8 mouse cellular contexts compared by ENCODE assay signal in the genomic region with DNA sequence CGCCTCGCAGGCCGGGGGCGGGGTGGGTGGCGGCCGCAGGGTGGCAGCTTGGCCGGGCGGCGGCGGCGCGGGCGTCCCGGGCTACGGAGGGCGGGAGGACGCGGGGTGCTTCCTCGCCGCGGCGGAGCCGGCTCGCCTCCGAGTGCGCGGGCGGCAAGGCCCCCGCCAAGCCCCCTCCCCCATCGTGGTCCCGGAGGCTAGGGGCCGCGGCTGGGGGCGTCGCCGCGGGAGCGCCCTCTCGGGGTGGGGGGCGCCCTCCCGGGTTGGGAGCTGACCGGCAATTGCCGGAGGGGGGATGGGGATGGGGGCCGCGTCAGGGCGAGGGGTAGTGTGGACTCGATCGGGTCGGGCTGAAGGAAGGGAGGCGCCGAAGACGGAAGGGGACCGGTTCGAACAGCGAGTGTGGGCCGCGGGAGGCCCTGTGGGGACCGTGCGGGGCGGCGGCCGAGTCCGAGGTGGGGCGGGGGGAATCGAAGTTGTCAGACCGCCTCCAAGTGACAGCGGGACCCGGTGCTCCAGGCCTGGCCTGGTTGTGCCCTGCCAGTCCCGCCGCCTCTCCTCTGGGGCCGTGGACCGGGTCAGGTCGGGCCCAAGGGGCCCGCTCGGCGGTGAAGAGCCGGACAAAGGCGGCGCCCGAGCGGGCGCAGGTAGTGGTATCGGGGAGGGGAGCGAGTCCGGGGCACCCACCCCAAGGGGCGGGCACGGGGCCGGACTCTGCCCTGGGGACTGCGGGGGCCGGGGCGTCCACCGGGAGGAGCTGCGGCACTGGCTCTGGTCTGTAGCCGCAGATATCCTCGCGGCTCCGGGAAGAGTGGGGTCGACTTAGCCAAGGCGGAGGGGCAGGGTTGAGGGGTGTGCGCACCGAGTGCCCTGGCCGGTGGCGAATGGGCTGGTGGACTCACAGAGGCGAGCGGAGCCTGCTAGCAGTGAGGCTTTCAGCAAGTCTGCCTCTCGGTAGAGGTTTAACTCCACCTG. TPM values are rescaled to one million over a fixed set of nuclear protein-coding genes. Genes with fewer than 3 reads are reported as not detected.
DNase-seq lines count a peak whose midpoint lies in the region; ATAC-seq and TF ChIP-seq lines count a peak whose summit lies in the region.

No protein-coding gene starts in this region.

- H3K27ac ChIP-seq in bone marrow, adult 2 months (ENCODE audit: control insufficient read depth, insufficient read depth, low read depth, low read length, poor library complexity), result peak overlapping the region; percentile 77; the same call in 1 of the 2 replicates
- peak overlapping the region; percentile 77 for H3K27ac ChIP-seq in forebrain, embryonic 14.5 days (ENCODE audit: low read depth, low read length)
- peak overlapping the region; percentile 89 for H3K27ac ChIP-seq in hindbrain, embryonic 14.5 days
- H3K27ac ChIP-seq in liver, adult 2 months (replicated peaks; ENCODE audit: insufficient read depth, low read depth, low read length), result no peak overlapping the region; the same call in 1 of the 2 replicates
- H3K27ac ChIP-seq in midbrain, postnatal 0 days (ENCODE audit: low read depth, low read length), result peak overlapping the region; percentile 78
- H3K27ac ChIP-seq in thymus, adult 2 months (ENCODE audit: control insufficient read depth, insufficient read depth, low read length), result no peak overlapping the region

- peak overlapping the region; percentile 88 for H3K9ac ChIP-seq in forebrain, embryonic 14.5 days (ENCODE audit: low read length)
- peak overlapping the region; percentile 86 for H3K9ac ChIP-seq in hindbrain, embryonic 14.5 days
- H3K9ac ChIP-seq in liver, adult 2 months (ENCODE audit: low read depth, low read length), result peak overlapping the region; percentile 97
- H3K9ac ChIP-seq in midbrain, postnatal 0 days (replicated peaks; ENCODE audit: low read length, poor library complexity, severe bottlenecking), result peak overlapping the region; percentile 92

- no peak for TF ChIP-seq CTCF in bone marrow, adult 2 months (IDR thresholded peaks at IDR 0.05; ENCODE audit: control insufficient read depth, insufficient read depth, low read length)
- peak; percentile 41 for TF ChIP-seq CTCF in liver, adult 2 months (IDR thresholded peaks at IDR 0.05; ENCODE audit: low read depth, low read length)
- peak; percentile 42 for TF ChIP-seq CTCF in midbrain, postnatal 0 days (IDR thresholded peaks at IDR 0.05)
- no peak for TF ChIP-seq CTCF in thymus, adult 2 months (IDR thresholded peaks at IDR 0.05; ENCODE audit: borderline replicate concordance, control insufficient read depth, extremely low read depth, insufficient read depth, low read length, poor library complexity)

- peaks cover 4% of the 10 kb centered on the region; the same call in 1 of the 2 replicates for H3K4me1 ChIP-seq in bone marrow, adult 2 months (ENCODE audit: control insufficient read depth, insufficient read depth, low read length)
- H3K4me1 ChIP-seq in forebrain, embryonic 14.5 days (ENCODE audit: control insufficient read depth, insufficient read depth, low read length), result peaks cover 29% of the 10 kb centered on the region
- H3K4me1 ChIP-seq in hindbrain, embryonic 14.5 days (replicated peaks; ENCODE audit: control insufficient read depth, insufficient read depth, low read length), result peaks cover 49% of the 10 kb centered on the region
- H3K4me1 ChIP-seq in liver, adult 2 months (ENCODE audit: control insufficient read depth, insufficient read depth, low read length), result peaks cover 6% of the 10 kb centered on the region
- peaks cover 24% of the 10 kb centered on the region for H3K4me1 ChIP-seq in midbrain, postnatal 0 days (ENCODE audit: insufficient read depth, low read length)
- H3K4me1 ChIP-seq in thymus, adult 2 months (replicated peaks; ENCODE audit: control insufficient read depth, insufficient read depth, low read length), result peaks cover 35% of the 10 kb centered on the region

- no peaks in the 10 kb centered on the region for H3K9me3 ChIP-seq in forebrain, embryonic 14.5 days (replicated peaks; ENCODE audit: control insufficient read depth, low read length)
- H3K9me3 ChIP-seq in hindbrain, embryonic 14.5 days (ENCODE audit: control insufficient read depth, low read length), result no peaks in the 10 kb centered on the region
- H3K9me3 ChIP-seq in midbrain, postnatal 0 days (ENCODE audit: low read length), result no peaks in the 10 kb centered on the region

- no peaks in the 10 kb centered on the region for H3K36me3 ChIP-seq in forebrain, embryonic 14.5 days (ENCODE audit: control insufficient read depth, insufficient read depth, low read length)
- H3K36me3 ChIP-seq in hindbrain, embryonic 14.5 days (replicated peaks; ENCODE audit: control insufficient read depth, insufficient read depth), result no peaks in the 10 kb centered on the region
- H3K36me3 ChIP-seq in liver, adult 2 months (ENCODE audit: control insufficient read depth, insufficient read depth, low read length), result no peaks in the 10 kb centered on the region
- H3K36me3 ChIP-seq in midbrain, postnatal 0 days (ENCODE audit: insufficient read depth, low read length), result no peaks in the 10 kb centered on the region
- no peaks in the 10 kb centered on the region for H3K36me3 ChIP-seq in thymus, adult 2 months (ENCODE audit: control insufficient read depth, insufficient read depth, low read length)

- H3K79me2 ChIP-seq in liver, adult 2 months (ENCODE audit: control insufficient read depth, insufficient read depth, low read length), result peaks cover 22% of the 10 kb centered on the region; the same call in 1 of the 2 replicates

- peaks cover 30% of the 10 kb centered on the region for H3K27me3 ChIP-seq in forebrain, embryonic 14.5 days (replicated peaks; ENCODE audit: control insufficient read depth, insufficient read depth, low read length)
- H3K27me3 ChIP-seq in hindbrain, embryonic 14.5 days (ENCODE audit: control insufficient read depth, insufficient read depth, low read length), result peaks cover 34% of the 10 kb centered on the region
- 0 out of 2 replicates have a peak, but pooled peaks cover 3% of the 10 kb centered on the region for H3K27me3 ChIP-seq in liver, adult 2 months (ENCODE audit: control insufficient read depth, insufficient read depth, low read length)
- peaks cover 28% of the 10 kb centered on the region for H3K27me3 ChIP-seq in midbrain, postnatal 0 days (ENCODE audit: insufficient read depth, low read length)
- peaks cover 32% of the 10 kb centered on the region for H3K27me3 ChIP-seq in thymus, adult 2 months (ENCODE audit: control insufficient read depth, insufficient read depth, low read length)

- 1% methylated on average over 102 of the region's 106 CpGs for WGBS in bone marrow, adult 2 months
- under 1% methylated on average over 56 of the region's 106 CpGs for WGBS in forebrain, embryonic 14.5 days
- under 1% methylated on average over 86 of the region's 106 CpGs for WGBS in hindbrain, embryonic 14.5 days
- WGBS in liver, adult 2 months, result 1% methylated on average over 103 of the region's 106 CpGs
- under 1% methylated on average over 65 of the region's 106 CpGs for WGBS in midbrain, postnatal 0 days
- WGBS in thymus, adult 2 months, result 2% methylated on average over 100 of the region's 106 CpGs

- ATAC-seq in forebrain, embryonic 14.5 days, result peak; percentile 11; the same call in 1 of the 2 replicates
- peak; percentile 16; the same call in 1 of the 2 replicates for ATAC-seq in hindbrain, embryonic 14.5 days (ENCODE audit: low FRiP score)
- ATAC-seq in midbrain, postnatal 0 days (ENCODE audit: low FRiP score), result peak; percentile 28

- DNase-seq in layer of hippocampus, postnatal 10 days (ENCODE audit: low spot score in 2 of 2), result peak; percentile 55 to 61
- no peak for DNase-seq in layer of hippocampus, adult 8-10 months (ENCODE audit: low spot score in 2 of 2)
- peak; percentile 48 for DNase-seq in forebrain, embryonic 14.5 days (ENCODE audit: low spot score)
- no peak for DNase-seq in hindbrain, embryonic 14.5 days (ENCODE audit: low spot score)
- DNase-seq in liver, adult 2 months (ENCODE audit: extremely low read depth, low read depth, low spot score), result no peak
- peak; percentile 42 for DNase-seq in midbrain, postnatal 0 days (ENCODE audit: low spot score)
- DNase-seq in thymus, adult 2 months, result peak; percentile 45

- TF ChIP-seq POLR2A in bone marrow, adult 2 months (IDR thresholded peaks at IDR 0.05; ENCODE audit: borderline replicate concordance, control insufficient read depth, low read depth, low read length), result no peak
- no peak for TF ChIP-seq POLR2A in liver, adult 2 months (IDR thresholded peaks at IDR 0.05; ENCODE audit: extremely low read depth, insufficient read depth, low read length)
- TF ChIP-seq POLR2A in thymus, adult 2 months (IDR thresholded peaks at IDR 0.05; ENCODE audit: control insufficient read depth, extremely low read depth, insufficient read depth, low read length, poor library complexity), result no peak

- peak overlapping the region; percentile 85 for H3K4me3 ChIP-seq in bone marrow, adult 2 months (replicated peaks; ENCODE audit: control insufficient read depth, low read depth, low read length)
- peak overlapping the region; percentile 90 for H3K4me3 ChIP-seq in forebrain, embryonic 14.5 days (ENCODE audit: low read depth, low read length)
- peak overlapping the region; percentile 90 for H3K4me3 ChIP-seq in hindbrain, embryonic 14.5 days (replicated peaks; ENCODE audit: low read length)
- peak overlapping the region; percentile 88 for H3K4me3 ChIP-seq in liver, adult 2 months (ENCODE audit: insufficient read depth, low read depth, low read length)
- H3K4me3 ChIP-seq in midbrain, postnatal 0 days (ENCODE audit: low read depth, low read length), result peak overlapping the region; percentile 92
- peak overlapping the region; percentile 98 for H3K4me3 ChIP-seq in thymus, adult 2 months (ENCODE audit: control insufficient read depth, insufficient read depth, low read length)

- H3K4me2 ChIP-seq in forebrain, embryonic 14.5 days (ENCODE audit: low read length), result peak overlapping the region; percentile 99
- peak overlapping the region; percentile 96 for H3K4me2 ChIP-seq in hindbrain, embryonic 14.5 days (replicated peaks)
- peak overlapping the region; percentile 95 for H3K4me2 ChIP-seq in midbrain, postnatal 0 days (ENCODE audit: low read depth, low read length, poor library complexity, severe bottlenecking)

RNA-seq across cellular contexts. Expression of a gene that starts 2.2 kb away (rescaled TPM):
- total RNA-seq in layer of hippocampus, postnatal 10 days (2021), result 10 to 100 TPM; 36.6 to 43.1 TPM
- total RNA-seq in layer of hippocampus, adult 8-10 months (2022), result 10 to 100 TPM; 48.8 to 57.2 (median 54.9) TPM
- polyA plus RNA-seq in bone marrow, adult 2 months (2011; ENCODE audit: insufficient read depth, insufficient read length, low replicate concordance, missing spikeins), result 6.6 and 8.7 TPM in 2 replicates
- 2.0 and 2.1 TPM in 2 replicates for polyA plus RNA-seq in forebrain, embryonic 14.5 days (2014; fragmentation: Nextera tagmentation; extraction: Ambion mirVana)
- polyA plus RNA-seq in hindbrain, embryonic 14.5 days (2014; fragmentation: Nextera tagmentation; extraction: Ambion mirVana), result 2.0 and 2.7 TPM in 2 replicates
- total RNA-seq in liver, adult 2 months (2014; rRNA removed), result 2.3 and 3.1 TPM in 2 replicates
- 5.8 and 6.3 TPM in 2 replicates for polyA plus RNA-seq in liver, adult 2 months (2012; rRNA removed)
- 22.0 and 28.6 TPM in 2 replicates for total RNA-seq in midbrain, postnatal 0 days (2014; rRNA removed)
- polyA plus RNA-seq in midbrain, postnatal 0 days (2015; fragmentation: Nextera tagmentation; extraction: Ambion mirVana), result 6.1 and 6.6 TPM in 2 replicates
- 38.7 and 40.0 TPM in 2 replicates for polyA plus RNA-seq in thymus, adult 2 months (2012; rRNA removed)

RNA-seq across cellular contexts. Expression of a gene that starts 24.0 kb away (rescaled TPM):
- 1 to 10 TPM; 2.5 to 3.5 TPM for total RNA-seq in layer of hippocampus, postnatal 10 days (2021)
- total RNA-seq in layer of hippocampus, adult 8-10 months (2022), result 1 to 10 TPM; 3.5 to 4.3 (median 3.8) TPM
- polyA plus RNA-seq in bone marrow, adult 2 months (2011; ENCODE audit: insufficient read depth, insufficient read length, low replicate concordance, missing spikeins), result 1.1 and 2.3 TPM in 2 replicates
- polyA plus RNA-seq in forebrain, embryonic 14.5 days (2014; fragmentation: Nextera tagmentation; extraction: Ambion mirVana), result 7.1 and 7.4 TPM in 2 replicates
- 7.7 and 8.7 TPM in 2 replicates for polyA plus RNA-seq in hindbrain, embryonic 14.5 days (2014; fragmentation: Nextera tagmentation; extraction: Ambion mirVana)
- total RNA-seq in liver, adult 2 months (2014; rRNA removed), result 0.55 and 1.2 TPM in 2 replicates
- polyA plus RNA-seq in liver, adult 2 months (2012; rRNA removed), result 1.8 and 2.0 TPM in 2 replicates
- total RNA-seq in midbrain, postnatal 0 days (2014; rRNA removed), result 4.9 TPM in 2 replicates
- 3.0 and 3.1 TPM in 2 replicates for polyA plus RNA-seq in midbrain, postnatal 0 days (2015; fragmentation: Nextera tagmentation; extraction: Ambion mirVana)
- 9.0 and 10.3 TPM in 2 replicates for polyA plus RNA-seq in thymus, adult 2 months (2012; rRNA removed)

RNA-seq across cellular contexts. Expression of a gene that starts 40.6 kb away (rescaled TPM):
- total RNA-seq in layer of hippocampus, postnatal 10 days (2021), result 100 to 1,000 TPM in 1 of 2 experiments, 10 to 100 TPM in 1; 76.5 to 102 TPM
- 100 to 1,000 TPM in 3 of 4 experiments, 10 to 100 TPM in 1; 98.7 to 127 (median 107) TPM for total RNA-seq in layer of hippocampus, adult 8-10 months (2022)
- polyA plus RNA-seq in bone marrow, adult 2 months (2011; ENCODE audit: insufficient read depth, insufficient read length, low replicate concordance, missing spikeins), result 16.0 and 19.9 TPM in 2 replicates
- 39.6 and 45.1 TPM in 2 replicates for polyA plus RNA-seq in forebrain, embryonic 14.5 days (2014; fragmentation: Nextera tagmentation; extraction: Ambion mirVana)
- 36.4 and 38.1 TPM in 2 replicates for polyA plus RNA-seq in hindbrain, embryonic 14.5 days (2014; fragmentation: Nextera tagmentation; extraction: Ambion mirVana)
- total RNA-seq in liver, adult 2 months (2014; rRNA removed), result 127 and 146 TPM in 2 replicates
- polyA plus RNA-seq in liver, adult 2 months (2012; rRNA removed), result 146 and 216 TPM in 2 replicates
- 57.5 and 62.4 TPM in 2 replicates for total RNA-seq in midbrain, postnatal 0 days (2014; rRNA removed)
- 50.7 and 54.9 TPM in 2 replicates for polyA plus RNA-seq in midbrain, postnatal 0 days (2015; fragmentation: Nextera tagmentation; extraction: Ambion mirVana)
- 48.3 and 50.6 TPM in 2 replicates for polyA plus RNA-seq in thymus, adult 2 months (2012; rRNA removed)

Comparison
In these comparisons a context has a peak if more than half of its experiments do, and no peak if none do; other contexts are left out.
1. DNase-seq: peak in layer of hippocampus, postnatal 10 days (2 of 2), forebrain, embryonic 14.5 days (single experiment), midbrain, postnatal 0 days (single experiment) and thymus, adult 2 months (single experiment); none in layer of hippocampus, adult 8-10 months (0 of 2), hindbrain, embryonic 14.5 days (single experiment) and liver, adult 2 months (single experiment).
2. H3K27ac ChIP-seq: peak in bone marrow, adult 2 months (single experiment), forebrain, embryonic 14.5 days (single experiment), hindbrain, embryonic 14.5 days (single experiment) and midbrain, postnatal 0 days (single experiment); none in liver, adult 2 months (single experiment) and thymus, adult 2 months (single experiment).
3. CTCF ChIP-seq: peak in liver, adult 2 months (single experiment) and midbrain, postnatal 0 days (single experiment); none in bone marrow, adult 2 months (single experiment) and thymus, adult 2 months (single experiment).
4. Peak in every context shown above with its lines, with median percentiles within 50 percentile points of each other: H3K4me3 ChIP-seq, ATAC-seq, H3K4me2 ChIP-seq and H3K9ac ChIP-seq.